33 mouse cellular contexts compared by ENCODE assay signal in the genomic region with DNA sequence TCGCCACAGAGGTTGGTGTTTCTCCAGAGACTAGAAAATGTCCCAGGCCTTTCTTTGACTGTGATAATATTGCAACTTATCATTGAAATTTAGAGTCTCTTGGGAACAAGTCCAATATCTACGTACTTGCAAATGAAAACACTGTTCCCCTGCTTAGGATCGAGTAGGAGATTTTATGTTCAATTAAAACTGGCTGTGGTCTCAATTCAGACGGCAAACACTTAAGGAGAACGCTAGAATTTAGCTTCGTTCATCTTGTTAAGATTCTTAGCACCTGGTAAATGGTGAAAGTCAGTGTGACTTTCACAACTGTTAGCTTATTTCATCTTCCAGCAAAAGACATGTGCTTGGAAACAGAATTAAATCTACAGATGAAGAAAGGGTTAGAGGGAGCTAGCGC. TPM values are rescaled to one million over a fixed set of nuclear protein-coding genes. Genes with fewer than 3 reads are reported as not detected.
"Had no signal": no experiment of that assay in that cellular context is flagged by ENCODE, and none has a peak within 500 bp of the region (broad histone marks: within the 10 kb centered on the region; RNA-seq: fewer than 3 reads in every experiment).

No protein-coding gene starts in this region.

- H3K4me2 ChIP-seq: heart, embryonic 11.5 days; heart, embryonic 13.5 days; heart, embryonic 15.5 days; hindbrain, embryonic 12.5 days; hindbrain, embryonic 14.5 days; intestine, embryonic 15.5 days; limb, embryonic 12.5 days; liver, embryonic 11.5 days; liver, embryonic 13.5 days; liver, embryonic 15.5 days had no signal

- H3K4me3 ChIP-seq: heart, adult 2 months; heart, embryonic 13.5 days; heart, embryonic 15.5 days; hindbrain, embryonic 10.5 days; hindbrain, embryonic 12.5 days; intestine, embryonic 15.5 days; left cerebral cortex, adult 2 months; limb, embryonic 10.5 days; limb, embryonic 12.5 days; liver, embryonic 13.5 days; liver, embryonic 15.5 days had no signal

- H3K27me3 ChIP-seq: heart, embryonic 13.5 days; heart, embryonic 15.5 days; hindbrain, embryonic 12.5 days; intestine, embryonic 15.5 days; limb, embryonic 12.5 days; liver, embryonic 13.5 days; liver, embryonic 15.5 days had no signal

- H3K27ac ChIP-seq: heart, adult 2 months; heart, embryonic 13.5 days; heart, embryonic 15.5 days; hindbrain, embryonic 10.5 days; hindbrain, embryonic 12.5 days; intestine, embryonic 15.5 days; kidney, postnatal 0 days; left cerebral cortex, adult 2 months; limb, embryonic 10.5 days; limb, embryonic 12.5 days; liver, embryonic 13.5 days; liver, embryonic 15.5 days had no signal

- ATAC-seq: hindbrain, embryonic 16.5 days; inflammation-experienced regulatory T-cells, adult 6 months; intestine, embryonic 15.5 days; intestine, postnatal 0 days had no signal

- H3K36me3 ChIP-seq: heart, embryonic 13.5 days; heart, embryonic 15.5 days; hindbrain, embryonic 10.5 days; hindbrain, embryonic 12.5 days; intestine, embryonic 15.5 days; limb, embryonic 10.5 days; limb, embryonic 12.5 days; liver, embryonic 13.5 days; liver, embryonic 15.5 days had no signal

- H3K9me3 ChIP-seq: heart, embryonic 13.5 days; heart, embryonic 15.5 days; hindbrain, embryonic 10.5 days; hindbrain, embryonic 12.5 days; intestine, embryonic 15.5 days; limb, embryonic 10.5 days; limb, embryonic 12.5 days; liver, embryonic 13.5 days; liver, embryonic 15.5 days had no signal

- DNase-seq: gastrocnemius, postnatal 14 days; gastrocnemius, postnatal 36 days; heart, adult 11 months; heart, adult 2 months; heart, postnatal 14 days; heart, postnatal 36 days; kidney, adult 18-20 months; kidney, adult 8-10 months; kidney, postnatal 14 days; kidney, postnatal 36 days; liver; liver, embryonic 13.5 days had no signal

- H3K9ac ChIP-seq: heart, embryonic 13.5 days; heart, embryonic 15.5 days; hindbrain, embryonic 12.5 days; hindbrain, embryonic 14.5 days; intestine, embryonic 15.5 days; limb, embryonic 12.5 days; liver, embryonic 13.5 days; liver, embryonic 15.5 days had no signal

- H3K4me1 ChIP-seq: heart, embryonic 13.5 days; heart, embryonic 15.5 days; hindbrain, embryonic 10.5 days; hindbrain, embryonic 12.5 days; intestine, embryonic 15.5 days; limb, embryonic 10.5 days; limb, embryonic 12.5 days; liver, embryonic 13.5 days; liver, embryonic 15.5 days had no signal

RNA-seq across cellular contexts. Expression of a gene that starts 17.1 kb away (rescaled TPM):
- polyA plus RNA-seq: heart, embryonic 11.5 days; heart, embryonic 13.5 days; heart, embryonic 15.5 days; hindbrain, embryonic 10.5 days; hindbrain, embryonic 12.5 days; hindbrain, embryonic 14.5 days; hindbrain, embryonic 16.5 days; inflammation-experienced regulatory T-cells, adult 6 months; intestine, embryonic 15.5 days; kidney, embryonic 14.5 days; kidney, postnatal 0 days; large intestine, adult 2 months; limb, embryonic 10.5 days; limb, embryonic 12.5 days; limb, embryonic 14.5 days; liver, embryonic 11.5 days; liver, embryonic 13.5 days; liver, embryonic 15.5 days had no signal

RNA-seq across cellular contexts. Expression of a gene that starts 17.3 kb away (rescaled TPM):
- polyA plus RNA-seq: gonadal fat pad, adult 2 months; heart, adult 2 months; heart, embryonic 11.5 days; heart, embryonic 13.5 days; heart, embryonic 15.5 days; heart, postnatal 0 days; hindbrain, embryonic 10.5 days; hindbrain, embryonic 12.5 days; hindbrain, embryonic 14.5 days; hindbrain, embryonic 16.5 days; inflammation-experienced regulatory T-cells, adult 6 months; intestine, embryonic 15.5 days; intestine, postnatal 0 days; kidney, embryonic 14.5 days; kidney, postnatal 0 days; large intestine, adult 2 months; limb, embryonic 10.5 days; limb, embryonic 12.5 days; limb, embryonic 14.5 days; liver, embryonic 11.5 days; liver, embryonic 13.5 days; liver, embryonic 15.5 days had no signal

RNA-seq across cellular contexts. Expression of a gene that starts 29.1 kb away (rescaled TPM):
- polyA plus RNA-seq: gonadal fat pad, adult 2 months; heart, adult 2 months; heart, embryonic 11.5 days; heart, embryonic 13.5 days; heart, embryonic 15.5 days; heart, postnatal 0 days; hindbrain, embryonic 10.5 days; hindbrain, embryonic 12.5 days; hindbrain, embryonic 14.5 days; hindbrain, embryonic 16.5 days; inflammation-experienced regulatory T-cells, adult 6 months; intestine, embryonic 15.5 days; intestine, postnatal 0 days; kidney, embryonic 14.5 days; kidney, postnatal 0 days; large intestine, adult 2 months; limb, embryonic 10.5 days; limb, embryonic 12.5 days; limb, embryonic 14.5 days; liver, embryonic 11.5 days; liver, embryonic 13.5 days; liver, embryonic 15.5 days had no signal
